Mouse (Mus musculus): ENCODE data around the gene Ap2a1. TPM values are rescaled to one million over a fixed set of nuclear protein-coding genes. Genes with fewer than 3 reads are reported as not detected.

The Ap2a1 gene
- polyA plus RNA-seq, 1 experiment from 2014 or later = 85.1 TPM

DNA sequence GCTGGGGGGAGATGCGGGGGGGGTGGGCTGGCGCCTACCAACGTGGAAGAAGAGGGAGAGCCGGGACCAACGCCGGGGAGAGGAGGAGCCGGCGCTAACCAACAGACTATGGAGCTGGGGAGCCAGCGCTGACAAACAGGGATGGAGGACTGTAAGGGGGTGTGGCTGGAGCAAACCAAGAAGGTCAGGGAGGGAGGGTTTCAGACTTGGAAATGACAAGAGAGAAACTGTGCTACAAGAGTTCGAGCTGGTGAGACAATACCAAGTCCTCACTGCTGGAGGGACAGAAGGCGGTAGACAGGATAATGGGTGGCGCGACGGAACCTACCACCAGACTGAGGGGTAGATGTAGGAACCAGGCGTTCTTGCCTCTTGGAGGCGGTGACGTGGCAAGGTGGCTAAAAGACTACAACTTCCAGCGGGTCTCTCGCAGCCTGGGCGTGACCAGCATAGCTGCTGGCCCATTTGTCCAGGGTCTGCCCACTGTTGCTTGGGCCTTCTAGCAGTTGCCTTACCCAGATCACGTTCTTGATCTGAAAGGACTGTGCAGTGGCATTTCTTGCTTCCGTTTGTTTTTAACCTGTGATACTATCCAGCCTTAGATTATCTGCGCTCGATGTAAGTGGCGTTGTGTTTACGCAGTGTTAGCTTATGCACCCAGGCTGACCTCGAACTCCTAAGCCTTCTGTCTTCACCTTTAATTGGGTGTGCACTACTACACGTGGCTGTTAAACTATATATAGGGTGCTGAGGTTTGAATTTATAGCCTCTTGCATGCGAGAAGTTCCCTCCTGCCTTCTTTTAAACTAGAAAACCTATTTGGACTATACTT, 59.4 kb downstream of the Ap2a1 start, which contains the start of gene Ptov1:
TSS of gene Ptov1 (minus strand) at position 92 of the 832 bp plus-strand sequence.
- Histone ChIP-seq H3K4me1 (peaks cover 69% of the 10 kb centered on the region), H3K36me3 (peaks cover 15% of the 10 kb centered on the region), H3K4me3 (peak within 1 kb of the TSS; percentile 81), H3K27me3 (replicated peaks) (no peaks in the 10 kb centered on the region), H3K4me2 (peak within 1 kb of the TSS; percentile 92), H3K9ac (peak within 1 kb of the TSS; percentile 90), H3K27ac (peak within 1 kb of the TSS; percentile 96), H3K9me3 (replicated peaks) (no peaks in the 10 kb centered on the region)
- WGBS (ENCODE audit: insufficient replicate concordance) = 8% methylated on average over 29 of the region's 29 CpGs
- peak; percentile 86 for ATAC-seq

GRCm38 (mm10) chr7:44868919-44869696, 60.2 kb downstream of the Ap2a1 start:
- WGBS (ENCODE audit: insufficient replicate concordance) = 2% methylated on average over 105 of the region's 108 CpGs
- ATAC-seq = peak; percentile 36

GRCm38 (mm10) chr7:44868465-44868864, 60.8 kb downstream of the Ap2a1 start:
- ATAC-seq = no peak
- Histone ChIP-seq H3K4me1 (peaks cover 68% of the 10 kb centered on the region), H3K9ac (peak overlapping the region; percentile 90), H3K27me3 (replicated peaks) (no peaks in the 10 kb centered on the region), H3K9me3 (replicated peaks) (no peaks in the 10 kb centered on the region), H3K36me3 (peaks cover 29% of the 10 kb centered on the region), H3K4me2 (peak overlapping the region; percentile 92), H3K4me3 (peak overlapping the region; percentile 81), H3K27ac (peak overlapping the region; percentile 96; the same call in 1 of the 2 replicates)
- WGBS (ENCODE audit: insufficient replicate concordance) = 13% methylated on average over 16 of the region's 16 CpGs

More at GRCm38 (mm10) chr7:44868919-44869696, 60.2 kb downstream of the Ap2a1 start:
- peak overlapping the region; percentile 90 for H3K9ac ChIP-seq
- H3K4me1 ChIP-seq = peaks cover 70% of the 10 kb centered on the region
- H3K4me2 ChIP-seq = peak overlapping the region; percentile 92
- H3K27me3 ChIP-seq (replicated peaks) = no peaks in the 10 kb centered on the region
- no peaks in the 10 kb centered on the region for H3K9me3 ChIP-seq (replicated peaks)
- peak overlapping the region; percentile 81 for H3K4me3 ChIP-seq
- H3K36me3 ChIP-seq = peaks cover 23% of the 10 kb centered on the region
- peak overlapping the region; percentile 96 for H3K27ac ChIP-seq

DNA sequence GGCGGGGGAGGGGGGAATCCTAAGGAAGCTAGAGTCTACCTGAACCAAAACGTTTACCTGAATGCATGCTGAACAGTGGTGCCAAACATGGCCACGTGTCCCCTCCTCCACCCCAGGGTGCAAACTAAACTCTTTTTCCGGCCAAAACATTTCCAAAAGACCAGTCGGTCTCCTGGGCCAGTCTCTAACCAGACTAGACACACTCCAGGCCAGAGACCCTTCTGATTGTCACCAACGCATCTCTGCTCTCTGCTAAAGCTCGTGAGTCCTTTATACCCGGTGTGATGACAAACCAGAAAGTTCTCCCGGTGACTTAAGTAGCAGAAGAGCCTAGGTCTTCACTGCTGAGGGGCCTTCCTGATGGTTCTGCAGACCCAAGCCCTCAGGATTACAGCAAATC, 61.5 kb downstream of the Ap2a1 start:
- H3K36me3 ChIP-seq = peaks cover 36% of the 10 kb centered on the region
- no peak overlapping the region for H3K27ac ChIP-seq
- H3K4me3 ChIP-seq = peak overlapping the region; percentile 81
- no peak for ATAC-seq
- H3K4me2 ChIP-seq = peak overlapping the region; percentile 92
- H3K9ac ChIP-seq = no peak overlapping the region; the same call in 1 of the 2 replicates
- H3K9me3 ChIP-seq (replicated peaks) = no peaks in the 10 kb centered on the region
- peaks cover 62% of the 10 kb centered on the region for H3K4me1 ChIP-seq
- no peaks in the 10 kb centered on the region for H3K27me3 ChIP-seq (replicated peaks)
- 65% methylated on average over 9 of the region's 9 CpGs for WGBS (ENCODE audit: insufficient replicate concordance)

DNA sequence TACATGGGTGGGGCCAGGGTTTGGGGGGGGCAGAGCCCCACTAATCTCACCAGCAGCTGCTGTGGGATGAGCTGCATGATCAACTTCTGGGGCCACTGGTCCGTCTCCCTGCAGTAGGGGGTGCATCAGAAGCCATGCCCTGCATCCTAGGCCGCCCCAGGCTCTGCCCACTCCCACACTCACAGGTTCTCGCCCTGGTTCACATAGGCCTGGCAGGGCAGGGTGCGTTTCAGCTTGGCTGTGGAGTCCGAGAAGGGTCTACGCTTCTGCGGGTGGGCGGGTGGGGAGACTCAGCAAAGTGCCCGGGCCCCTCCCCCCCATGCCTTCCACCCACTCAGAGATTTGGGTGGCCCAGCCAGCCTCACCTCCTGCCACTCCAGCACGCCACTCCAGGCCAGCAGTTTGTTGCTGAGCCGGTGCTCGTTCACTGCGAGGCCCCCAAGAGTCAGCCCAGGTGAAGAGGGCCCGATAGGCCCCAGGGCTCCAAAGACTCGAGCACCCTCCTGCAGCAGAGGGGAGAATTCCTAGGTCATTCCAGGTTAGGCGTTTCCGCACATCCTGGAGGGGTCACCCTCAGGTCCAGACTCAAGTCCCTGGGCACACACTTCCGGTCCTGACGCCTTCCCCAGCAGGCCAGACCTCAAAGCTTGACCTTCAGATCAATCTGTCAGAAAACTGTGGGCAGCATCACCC, 62.1 kb downstream of the Ap2a1 start:
- Histone ChIP-seq H3K9ac (no peak overlapping the region), H3K4me3 (no peak overlapping the region; the same call in 1 of the 2 replicates), H3K27ac (peak overlapping the region; percentile 22; the same call in 1 of the 2 replicates), H3K36me3 (peaks cover 42% of the 10 kb centered on the region), H3K4me1 (peaks cover 57% of the 10 kb centered on the region), H3K4me2 (peak overlapping the region; percentile 92), H3K27me3 (replicated peaks) (no peaks in the 10 kb centered on the region), H3K9me3 (replicated peaks) (no peaks in the 10 kb centered on the region)
- no peak for ATAC-seq
- WGBS (ENCODE audit: insufficient replicate concordance) = 76% methylated on average over 19 of the region's 19 CpGs

DNA sequence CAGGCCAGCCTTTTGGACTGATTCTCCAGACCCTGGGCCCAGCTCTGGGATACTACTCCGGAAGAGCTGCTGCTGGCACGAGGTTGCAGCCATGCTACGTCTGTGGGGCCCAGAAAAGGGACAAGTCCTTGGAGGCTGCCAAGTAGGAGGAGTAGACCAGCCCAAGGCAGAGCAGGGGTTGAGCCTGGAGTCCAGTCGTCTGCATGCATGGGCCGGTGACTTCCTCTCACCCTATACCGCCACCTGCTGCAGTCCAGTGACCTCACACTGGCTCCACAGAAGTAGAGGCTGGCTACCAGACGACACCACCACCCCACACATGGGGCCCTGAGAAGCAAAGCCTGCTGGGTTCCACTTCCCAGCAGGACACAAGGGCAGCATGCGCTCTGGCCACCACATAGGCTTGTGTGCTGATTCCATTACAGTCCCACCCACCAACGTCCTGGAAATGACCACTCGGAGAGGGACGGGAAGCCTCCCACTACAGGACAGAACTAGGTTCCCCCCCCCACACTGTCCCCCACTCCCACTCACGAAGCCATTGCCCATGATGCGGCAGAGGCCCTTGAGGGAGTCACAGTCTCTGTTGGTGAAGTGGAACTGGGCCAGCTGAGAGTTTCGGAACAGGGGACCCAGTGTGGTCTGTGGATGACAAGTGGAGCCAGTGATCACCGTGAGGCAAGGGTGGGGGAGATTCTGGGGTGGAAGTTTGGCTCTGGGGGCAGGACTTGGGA, 62.9 kb downstream of the Ap2a1 start:
- H3K27ac ChIP-seq = peak overlapping the region; percentile 61; the same call in 1 of the 2 replicates
- 56% methylated on average over 15 of the region's 15 CpGs for WGBS (ENCODE audit: insufficient replicate concordance)
- no peak for ATAC-seq
- no peak overlapping the region for H3K4me3 ChIP-seq
- H3K9me3 ChIP-seq (replicated peaks) = no peaks in the 10 kb centered on the region
- H3K9ac ChIP-seq = peak overlapping the region; percentile 22; the same call in 1 of the 2 replicates
- H3K36me3 ChIP-seq = peaks cover 49% of the 10 kb centered on the region
- peaks cover 57% of the 10 kb centered on the region for H3K4me1 ChIP-seq
- H3K4me2 ChIP-seq = peak overlapping the region; percentile 92
- no peaks in the 10 kb centered on the region for H3K27me3 ChIP-seq (replicated peaks)

DNA sequence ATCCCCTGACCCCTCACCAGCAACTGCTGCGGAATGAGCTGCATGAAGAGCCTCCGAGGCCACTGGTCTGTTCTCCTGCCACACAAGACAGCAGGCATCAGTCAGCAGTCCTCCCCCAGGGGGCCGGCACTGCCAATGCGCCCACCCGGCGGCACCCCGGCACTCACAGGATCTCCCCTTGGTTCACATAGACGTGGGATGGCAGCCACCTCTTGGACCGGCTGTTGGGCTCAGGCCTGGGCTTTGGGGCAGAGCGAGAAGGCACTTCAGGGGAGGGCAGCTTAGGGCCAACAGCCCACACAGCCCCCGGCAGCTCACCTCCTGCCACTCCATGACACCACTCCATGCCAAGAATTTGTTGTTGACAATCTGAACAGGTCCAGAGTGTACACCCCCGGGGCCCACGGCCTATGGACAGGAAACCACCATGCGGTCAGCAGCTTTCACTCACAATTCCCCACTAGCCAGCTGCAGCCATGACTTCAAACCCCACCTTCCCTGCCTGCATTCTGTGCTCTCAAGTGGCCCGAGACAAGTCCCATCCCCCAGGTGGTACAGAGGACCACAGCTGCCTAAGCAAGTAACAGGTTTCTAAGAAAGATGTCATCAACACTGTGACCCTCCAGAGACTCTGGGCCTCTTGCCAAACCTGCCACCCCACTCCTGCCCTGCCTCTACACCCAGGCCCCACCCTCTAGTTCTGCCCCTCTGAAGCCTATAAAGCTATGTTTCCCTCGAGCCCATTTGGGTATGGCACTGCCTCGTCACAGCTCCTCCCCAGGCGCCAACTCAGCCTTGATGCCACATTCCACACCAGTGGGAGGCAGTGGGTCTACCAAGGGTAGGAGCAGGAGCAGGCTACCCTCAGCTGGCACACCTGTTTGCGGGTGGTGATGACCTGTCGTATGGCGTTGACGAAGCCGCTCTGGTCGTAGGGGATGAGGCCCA, 64.4 kb downstream of the Ap2a1 start:
- H3K9ac ChIP-seq = no peak overlapping the region
- no peaks in the 10 kb centered on the region for H3K9me3 ChIP-seq (replicated peaks)
- no peak for ATAC-seq
- H3K4me2 ChIP-seq = no peak overlapping the region
- H3K27ac ChIP-seq = no peak overlapping the region
- 83% methylated on average over 24 of the region's 24 CpGs for WGBS (ENCODE audit: insufficient replicate concordance)
- no peak overlapping the region for H3K4me3 ChIP-seq
- peaks cover 60% of the 10 kb centered on the region for H3K36me3 ChIP-seq
- H3K4me1 ChIP-seq = peaks cover 61% of the 10 kb centered on the region
- no peaks in the 10 kb centered on the region for H3K27me3 ChIP-seq (replicated peaks)

- no peak overlapping the region for H3K27ac ChIP-seq
- ATAC-seq = no peak
Measured at GRCm38 (mm10) chr7:44863982-44864494, 65.3 kb downstream of the Ap2a1 start.

GRCm38 (mm10) chr7:44863210-44863609, 66.1 kb downstream of the Ap2a1 start:
- H3K27me3 ChIP-seq (replicated peaks) = no peaks in the 10 kb centered on the region
- 86% methylated on average over 14 of the region's 14 CpGs for WGBS (ENCODE audit: insufficient replicate concordance)
- no peak for ATAC-seq
- no peak overlapping the region for H3K4me3 ChIP-seq
- H3K4me1 ChIP-seq = peaks cover 63% of the 10 kb centered on the region
- no peak overlapping the region for H3K9ac ChIP-seq
- H3K36me3 ChIP-seq = peaks cover 71% of the 10 kb centered on the region
- no peaks in the 10 kb centered on the region for H3K9me3 ChIP-seq (replicated peaks)
- H3K4me2 ChIP-seq = no peak overlapping the region
- H3K27ac ChIP-seq = no peak overlapping the region

More at GRCm38 (mm10) chr7:44863982-44864494, 65.3 kb downstream of the Ap2a1 start:
- no peaks in the 10 kb centered on the region for H3K27me3 ChIP-seq (replicated peaks)
- H3K4me2 ChIP-seq = no peak overlapping the region
- H3K4me3 ChIP-seq = no peak overlapping the region
- peaks cover 66% of the 10 kb centered on the region for H3K36me3 ChIP-seq
- no peaks in the 10 kb centered on the region for H3K9me3 ChIP-seq (replicated peaks)
- 87% methylated on average over 11 of the region's 11 CpGs for WGBS (ENCODE audit: insufficient replicate concordance)
- no peak overlapping the region for H3K9ac ChIP-seq
- H3K4me1 ChIP-seq = peaks cover 65% of the 10 kb centered on the region

GRCm38 (mm10) chr7:44862434-44862833, 66.9 kb downstream of the Ap2a1 start:
- H3K9me3 ChIP-seq (replicated peaks) = no peaks in the 10 kb centered on the region
- H3K4me2 ChIP-seq = no peak overlapping the region
- WGBS (ENCODE audit: insufficient replicate concordance) = 88% methylated on average over 8 of the region's 8 CpGs
- H3K36me3 ChIP-seq = peaks cover 71% of the 10 kb centered on the region
- no peak overlapping the region for H3K4me3 ChIP-seq
- ATAC-seq = no peak
- H3K9ac ChIP-seq = no peak overlapping the region
- H3K27ac ChIP-seq = no peak overlapping the region
- H3K4me1 ChIP-seq = peaks cover 62% of the 10 kb centered on the region
- no peaks in the 10 kb centered on the region for H3K27me3 ChIP-seq (replicated peaks)

All from liver, embryonic 12.5 days (tissue).